Mouse (Mus musculus) frontal cortex, adult (tissue): ENCODE measurements around the gene Tfpi.
"Not testable (repeated sequence)": the region's sequence is repeated elsewhere in the genome, so short reads cannot be mapped to it uniquely, and the experiment has no call there.

Experiments
- ATAC-seq: cut with Nextera tagmentation; 2 replicates; pipeline ENCODE4 v1.9.2; 2017; ENCODE audit warnings: mild to moderate bottlenecking, moderate library complexity, mixed read lengths; ENCODE audit not compliant: low TSS enrichment

The Tfpi gene

GRCm38 (mm10) chr2:84388537-84388936 lies 88.0 kb downstream of the Tfpi start:
- ATAC-seq: not testable (repeated sequence)

- no peak for ATAC-seq
These were observed 88.6 kb downstream of the Tfpi start for GRCm38 (mm10) chr2:84388023-84388416.

- ATAC-seq: no peak
These were observed 89.1 kb downstream of the Tfpi start for GRCm38 (mm10) chr2:84387394-84388022.

GRCm38 (mm10) chr2:84386563-84387393 lies 89.8 kb downstream of the Tfpi start:
- no peak for ATAC-seq

GRCm38 (mm10) chr2:84384911-84385693 lies 91.5 kb downstream of the Tfpi start:
- ATAC-seq: no peak

- no peak for ATAC-seq
These were observed 92.7 kb downstream of the Tfpi start for GRCm38 (mm10) chr2:84383828-84384227.
